Mouse (Mus musculus) ovary, postnatal 10 days (tissue): ENCODE measurements around the gene Fgf11.

Experiments used
- DNase-seq: peaks from one replicate; pipeline ENCODE4 v3.0.0; 2022; ENCODE audit warnings: low spot score

Gene Fgf11

DNA sequence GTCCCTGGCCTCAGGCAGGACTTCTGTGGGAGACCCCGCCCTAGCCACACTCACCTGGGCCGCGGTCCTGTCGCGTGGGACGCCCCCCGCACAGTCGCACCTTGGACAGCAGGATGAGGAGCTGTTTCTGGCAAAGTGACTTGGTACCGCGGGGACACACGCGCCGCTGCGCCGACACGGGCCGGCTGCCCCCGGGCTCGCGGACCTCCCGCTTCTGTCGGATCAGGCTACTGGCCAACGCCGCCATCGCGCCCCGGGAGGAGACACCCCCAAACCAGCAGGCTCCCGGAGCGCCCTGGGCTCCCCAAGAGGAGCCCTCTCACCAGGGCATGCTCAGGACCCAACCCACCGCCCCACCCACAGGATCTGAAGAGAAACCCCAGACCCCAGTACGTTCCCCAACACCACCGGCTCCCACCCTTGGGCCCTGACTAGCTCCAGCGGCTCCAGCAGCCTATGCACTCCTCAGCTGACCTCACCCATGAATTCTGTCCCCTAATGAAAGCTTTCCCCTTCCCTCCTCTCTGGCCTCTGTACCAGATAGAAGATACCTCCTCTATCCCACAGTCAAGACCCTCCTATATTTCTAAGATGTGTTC, at the start of gene Fgf11:
Fgf11 (minus strand) TSS at position 479 of the 599 bp plus-strand sequence.
- DNase-seq, result no peak

DNA sequence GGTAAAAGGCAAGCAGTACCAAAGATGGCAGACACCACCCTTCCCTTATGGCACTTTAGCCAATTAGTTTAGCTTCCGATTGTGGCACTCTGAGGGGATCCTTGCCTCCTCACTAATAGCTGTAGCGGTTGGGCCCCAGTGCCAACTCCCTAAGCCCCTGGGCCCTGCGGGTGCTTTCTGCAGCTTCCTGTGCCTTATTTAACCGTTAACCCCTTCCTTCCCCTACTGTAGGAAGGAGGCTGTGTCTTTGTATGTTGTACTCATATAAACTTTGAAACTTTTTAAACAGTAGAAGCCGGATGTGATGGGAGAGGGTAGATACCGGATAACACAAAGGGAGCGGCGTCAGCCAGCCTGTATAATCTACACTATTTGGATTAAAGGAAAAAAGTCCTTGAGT, 49.1 kb upstream of the Fgf11 start:
- DNase-seq, result no peak

DNA sequence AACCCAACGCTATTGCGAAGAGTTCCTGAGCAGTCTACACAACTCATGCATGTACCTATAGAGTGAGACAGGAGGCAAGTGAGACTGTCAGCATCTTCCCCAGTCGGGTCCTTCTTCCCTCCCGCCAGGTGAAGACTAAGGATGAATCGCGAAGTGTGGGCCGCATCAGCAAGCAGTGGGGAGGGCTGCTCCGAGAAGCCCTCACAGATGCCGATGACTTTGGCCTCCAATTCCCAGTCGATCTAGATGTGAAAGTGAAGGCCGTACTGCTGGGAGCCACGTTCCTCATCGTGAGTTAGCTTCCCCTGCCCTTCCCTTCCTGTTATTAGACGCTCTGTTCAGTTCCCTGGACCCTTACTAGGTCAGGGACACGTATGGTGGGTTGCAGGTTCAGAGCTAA, 48.2 kb upstream of the Fgf11 start:
- no peak for DNase-seq

DNA sequence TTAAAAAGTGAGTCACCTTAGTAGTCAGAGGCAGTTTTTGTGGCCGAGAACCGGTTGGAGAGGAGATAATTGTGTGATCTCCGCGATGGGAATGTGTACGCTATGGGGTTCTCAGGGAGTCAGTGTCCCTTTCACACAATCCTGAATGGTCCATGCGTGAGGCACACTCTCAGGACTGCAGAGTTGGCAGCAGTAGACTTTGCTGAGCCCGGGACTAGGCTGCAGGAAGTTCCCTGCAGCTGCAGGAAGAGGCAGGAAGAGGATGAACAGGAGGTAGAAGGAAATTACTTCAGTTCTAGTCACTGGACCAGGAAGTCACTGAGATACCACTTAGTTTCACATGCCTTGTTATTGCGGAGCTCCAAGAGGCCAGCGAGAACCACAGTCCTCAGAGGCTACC, 47.5 kb upstream of the Fgf11 start:
- no peak for DNase-seq

DNA sequence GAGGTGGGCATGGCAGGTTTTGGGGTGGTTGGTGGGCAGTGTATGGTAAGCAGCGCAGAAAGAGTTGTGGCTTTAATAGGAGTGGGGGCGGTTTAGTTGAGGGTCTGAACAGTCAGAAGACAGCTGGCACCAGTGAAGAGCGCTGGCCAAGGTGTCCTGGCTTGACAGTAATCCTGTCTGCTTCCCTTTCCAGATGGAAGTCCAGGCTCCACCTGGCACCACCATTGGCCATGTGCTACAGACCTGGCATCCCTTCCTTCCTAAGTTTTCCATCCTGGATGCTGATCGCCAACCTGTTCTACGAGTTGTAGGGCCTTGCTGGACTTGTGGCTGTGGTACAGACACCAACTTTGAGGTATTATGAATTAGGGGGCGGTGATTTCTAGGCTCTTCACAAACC, 46.4 kb upstream of the Fgf11 start:
- DNase-seq, result no peak

DNA sequence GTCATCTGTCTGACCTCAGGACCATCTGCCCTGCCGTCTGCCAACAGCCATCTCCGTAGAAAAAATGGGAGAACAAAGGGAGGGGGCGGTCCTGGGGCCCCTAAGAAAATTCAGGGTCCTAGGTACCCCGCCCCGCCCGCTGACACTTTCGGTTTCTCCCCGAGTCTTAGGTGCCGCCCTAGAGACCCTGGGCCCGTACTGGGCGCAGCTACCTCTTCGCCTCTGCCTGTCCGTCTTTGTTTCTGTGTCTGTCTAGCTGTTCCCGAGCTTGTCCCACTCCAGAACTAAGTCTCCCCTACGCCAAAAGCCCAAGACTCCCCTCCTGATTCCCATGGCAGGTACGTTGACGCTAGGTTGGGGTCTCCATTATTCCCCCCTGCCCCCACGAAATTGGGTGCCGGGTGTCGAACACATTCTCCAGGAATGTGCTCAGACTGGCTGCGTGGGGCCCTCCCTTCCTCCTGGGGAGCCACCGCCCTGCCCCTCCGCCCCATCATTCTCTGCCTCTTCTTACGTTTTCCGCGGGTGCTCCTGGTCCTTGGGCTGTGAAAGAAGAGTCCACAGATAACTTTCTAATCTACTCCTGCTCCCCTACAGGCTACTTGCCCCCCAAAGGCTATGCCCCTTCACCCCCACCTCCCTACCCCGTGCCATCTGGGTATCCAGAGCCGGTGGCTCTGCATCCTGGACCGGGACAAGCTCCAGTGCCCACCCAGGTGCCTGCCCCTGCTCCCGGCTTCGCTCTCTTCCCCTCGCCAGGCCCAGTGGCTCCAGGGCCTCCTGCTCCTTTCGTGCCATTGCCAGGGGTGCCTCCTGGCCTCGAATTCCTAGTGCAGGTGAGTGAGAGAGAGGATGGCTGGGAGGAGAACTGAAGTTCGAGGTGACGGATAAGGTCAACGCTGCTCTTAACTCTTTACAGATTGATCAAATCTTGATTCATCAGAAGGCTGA, 45.4 kb upstream of the Fgf11 start:
- peak; percentile 18 for DNase-seq

DNA sequence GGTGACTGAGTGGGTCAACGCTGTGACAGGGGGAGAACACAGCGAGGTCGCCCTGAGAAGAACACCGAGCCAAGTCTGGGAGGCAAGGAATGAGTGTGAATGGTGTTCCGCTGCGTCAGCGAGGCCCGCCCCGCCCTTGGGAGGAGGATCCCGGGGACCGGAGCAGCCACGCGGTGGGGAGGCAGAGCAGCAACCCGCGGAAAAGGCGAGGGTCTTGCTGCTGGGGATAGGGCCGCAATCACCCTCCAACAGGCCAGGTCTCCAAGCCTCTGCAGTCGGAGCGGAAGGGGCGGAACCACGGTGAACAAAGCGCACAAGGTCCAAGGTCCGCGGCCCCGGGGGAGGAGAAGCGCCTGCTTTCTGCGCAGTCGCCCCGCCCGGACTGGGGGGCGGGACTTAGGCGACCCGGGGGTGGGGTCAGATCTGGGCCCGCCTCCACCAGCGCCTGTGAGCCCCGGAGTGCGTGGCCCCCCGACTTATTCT, 44.6 kb upstream of the Fgf11 start, which contains the start of gene Plscr3:
Plscr3 (plus strand) TSS at position 179 of the 483 bp plus-strand sequence.
- DNase-seq, result peak; percentile 90

DNA sequence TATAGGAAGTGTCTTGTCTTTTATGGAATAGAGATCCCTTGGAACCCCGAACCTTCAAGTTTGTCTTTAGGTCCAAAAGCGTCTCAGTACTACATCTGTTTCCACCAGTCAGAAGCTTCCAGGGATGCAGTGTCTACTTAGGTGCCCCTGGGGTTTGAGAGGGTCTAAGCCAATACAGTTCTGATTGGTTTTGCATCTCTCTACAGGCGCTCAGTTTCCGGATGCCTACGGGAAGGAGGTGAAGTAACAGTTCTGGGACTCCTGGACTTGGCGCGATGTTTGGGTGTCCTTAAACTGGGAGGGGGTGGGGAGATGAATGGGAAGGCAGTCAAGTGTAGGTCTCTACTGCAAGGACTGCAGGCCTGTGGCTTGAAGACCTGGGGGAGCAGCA, 37.1 kb upstream of the Fgf11 start:
- DNase-seq, result no peak

DNA sequence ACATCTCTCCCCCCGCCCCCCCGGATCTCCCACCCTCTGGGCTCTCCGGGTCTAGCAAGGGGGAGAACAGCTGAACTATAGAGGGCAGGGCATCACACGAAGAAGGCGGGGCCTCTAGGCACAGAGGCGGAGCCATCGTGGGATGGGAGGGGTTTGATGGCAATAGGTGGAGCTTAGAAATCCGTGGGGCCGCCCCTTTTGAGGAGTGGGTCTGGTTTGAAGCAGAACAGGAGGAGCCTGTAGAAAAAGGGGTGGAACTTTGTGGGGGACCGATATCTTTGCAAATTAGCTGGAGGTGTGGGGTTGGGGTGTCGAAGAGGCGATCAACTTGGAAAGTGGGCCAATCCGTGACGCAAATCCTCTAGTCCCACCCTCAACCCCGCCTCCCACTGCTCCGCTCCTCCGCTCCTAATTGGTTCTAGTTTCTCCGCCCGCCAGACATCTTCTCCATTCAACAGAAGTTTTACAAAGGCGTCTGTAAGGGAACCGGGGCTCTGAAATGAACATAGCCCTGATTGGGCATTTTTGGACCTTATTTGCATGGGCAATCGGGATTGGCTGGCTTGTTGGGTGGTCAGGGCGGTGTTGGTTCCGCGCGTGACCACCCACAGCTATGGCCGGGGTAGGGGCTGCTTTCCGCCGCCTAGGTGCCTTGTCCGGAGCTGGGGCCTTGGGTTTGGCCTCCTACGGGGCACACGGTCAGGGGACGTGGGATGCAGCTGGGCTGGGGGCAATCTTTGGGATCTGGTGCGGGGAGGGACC, 36.5 kb upstream of the Fgf11 start, which contains the start of gene Tmem256:
Tmem256 (plus strand) TSS at position 563 of the 762 bp plus-strand sequence.
- peak; percentile 86 for DNase-seq

DNA sequence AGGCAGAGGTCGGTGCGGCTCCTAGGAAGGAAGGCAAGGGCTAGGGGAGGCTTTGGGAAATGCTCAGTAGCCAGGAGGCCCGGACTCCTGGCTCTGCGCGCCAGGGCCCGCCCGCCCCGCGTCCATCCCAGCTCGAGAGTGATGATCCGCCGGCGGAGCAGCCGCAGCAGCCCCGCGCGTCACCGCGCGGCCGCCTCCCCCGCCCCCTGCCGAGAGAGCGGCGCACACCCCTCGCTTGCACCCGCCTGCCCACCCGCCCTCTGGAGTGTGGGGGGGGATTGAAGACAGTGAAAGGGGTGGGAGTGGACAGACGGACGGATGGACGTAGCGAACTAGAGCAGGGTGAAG, 35.9 kb upstream of the Fgf11 start, which contains the start of gene Nlgn2:
Nlgn2 (minus strand) TSS at position 181 of the 348 bp plus-strand sequence.
- DNase-seq, result no peak

DNA sequence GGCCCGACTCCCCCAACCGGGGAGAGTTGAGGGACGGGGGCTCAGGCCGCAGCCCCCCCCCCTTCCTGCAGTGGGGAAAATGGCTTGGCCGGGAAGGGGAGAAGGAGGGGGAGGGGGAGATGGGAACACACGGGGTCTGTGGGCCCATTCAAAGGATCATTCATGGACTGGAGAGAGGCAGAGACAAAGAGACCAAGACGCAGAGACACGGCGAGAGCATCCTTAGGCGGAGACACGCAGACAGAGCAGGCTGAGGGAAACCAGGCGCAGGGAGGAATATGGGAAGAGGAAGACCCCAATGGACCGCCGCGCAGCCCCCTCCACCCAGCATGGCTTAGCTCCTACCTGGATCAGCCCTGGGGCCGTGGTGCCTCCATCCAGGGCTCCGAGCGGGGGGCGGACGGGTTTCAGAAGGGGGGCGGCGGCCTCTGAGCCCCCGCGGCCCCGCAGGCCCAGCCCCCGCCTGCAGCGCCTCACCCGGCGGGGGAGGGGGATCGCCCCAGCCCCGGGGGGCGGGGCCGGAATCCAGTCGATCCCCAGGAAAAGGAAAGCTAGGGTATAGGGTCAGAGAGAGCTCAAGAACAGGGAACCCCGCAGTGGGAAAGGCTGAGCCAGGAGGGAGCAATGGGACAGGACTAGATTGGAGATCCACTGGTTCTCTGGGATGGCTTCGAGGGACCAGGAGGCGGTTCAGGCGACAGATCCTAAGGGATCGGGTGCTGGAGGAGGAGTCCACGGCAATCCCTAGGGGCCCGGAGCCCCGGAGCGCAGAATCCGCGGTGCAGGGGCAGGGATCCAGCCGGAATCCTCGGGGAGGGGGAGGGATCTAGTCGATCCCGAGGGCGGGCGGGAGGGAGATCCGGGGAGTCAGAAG, 35.3 kb upstream of the Fgf11 start:
- peak; percentile 26 for DNase-seq

DNA sequence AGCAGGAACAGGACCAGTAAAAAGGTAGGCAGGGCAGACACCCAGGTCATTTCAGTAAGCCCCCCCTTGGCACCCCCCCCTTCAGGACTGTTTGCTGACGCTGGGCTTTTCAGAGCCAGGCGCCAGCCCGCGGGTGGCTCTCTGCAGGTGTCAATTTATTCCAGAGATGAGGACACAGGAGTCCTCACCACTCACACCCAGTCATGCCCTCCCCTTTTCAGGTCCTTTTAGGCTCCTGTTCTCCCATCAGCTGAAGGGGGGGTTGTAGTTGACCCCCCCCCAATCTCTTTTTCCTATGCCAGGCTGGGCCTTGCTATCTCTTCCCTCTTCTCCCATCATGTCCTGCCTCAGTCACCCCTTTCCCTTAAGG, 34.3 kb upstream of the Fgf11 start:
- DNase-seq, result no peak

DNA sequence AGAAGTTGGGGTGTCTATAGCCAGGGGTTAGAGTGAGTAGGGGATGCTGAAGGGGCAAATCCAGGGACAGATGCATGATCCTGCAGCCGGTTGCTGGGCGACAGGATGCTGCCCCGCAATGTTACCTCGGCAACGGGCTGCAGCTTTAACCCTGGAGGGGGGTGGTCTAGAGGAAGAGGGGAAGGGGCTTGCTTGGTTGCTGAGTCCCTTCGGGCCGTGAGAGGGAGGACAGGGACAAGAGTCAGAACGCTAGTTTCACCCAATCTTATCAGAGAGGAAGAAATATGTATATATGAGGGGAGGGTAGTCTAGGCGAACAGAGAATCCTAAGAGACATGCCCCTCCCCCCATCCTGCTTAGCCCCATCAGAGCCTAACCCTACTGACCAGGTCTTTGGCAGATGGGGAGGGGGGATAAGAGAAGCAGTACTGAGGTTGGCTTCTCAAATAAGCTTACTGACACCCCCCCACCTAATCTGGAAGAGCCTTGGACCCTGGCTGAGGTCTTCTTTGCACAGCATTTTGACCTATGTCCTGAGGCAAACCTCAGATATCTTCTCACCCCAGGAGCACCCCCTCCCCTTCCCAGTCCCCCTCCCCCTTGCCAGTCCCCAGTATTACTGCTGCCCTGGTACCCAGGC, 33.8 kb upstream of the Fgf11 start:
- DNase-seq, result no peak

DNA sequence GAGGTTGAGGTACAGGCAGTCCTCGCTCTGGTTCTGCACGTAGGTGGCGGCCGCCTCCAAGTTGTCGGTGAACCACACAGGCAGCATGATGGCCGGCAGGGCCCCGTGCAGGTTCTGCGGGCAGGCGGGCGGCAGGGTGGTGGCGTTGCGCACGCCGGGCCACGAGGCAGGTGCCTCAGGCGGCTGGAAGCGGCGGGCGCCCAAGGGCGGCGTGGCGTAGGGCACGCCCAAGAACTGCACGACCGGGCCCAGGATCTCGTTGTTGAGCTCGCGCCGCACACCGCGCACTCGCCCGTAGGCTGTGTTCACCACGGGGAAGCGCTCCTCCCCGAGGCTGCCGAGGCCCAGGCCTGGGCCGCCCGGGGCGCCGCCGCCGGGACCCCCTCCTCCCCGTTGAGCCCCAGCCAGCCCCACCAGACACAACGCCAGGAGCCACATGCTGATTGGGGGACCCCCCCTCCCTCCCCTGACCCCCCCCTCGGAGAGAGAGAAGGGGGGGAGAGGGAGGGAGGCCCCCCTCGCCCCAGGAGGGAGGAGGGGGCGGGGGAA, 32.4 kb upstream of the Fgf11 start:
- no peak for DNase-seq

DNA sequence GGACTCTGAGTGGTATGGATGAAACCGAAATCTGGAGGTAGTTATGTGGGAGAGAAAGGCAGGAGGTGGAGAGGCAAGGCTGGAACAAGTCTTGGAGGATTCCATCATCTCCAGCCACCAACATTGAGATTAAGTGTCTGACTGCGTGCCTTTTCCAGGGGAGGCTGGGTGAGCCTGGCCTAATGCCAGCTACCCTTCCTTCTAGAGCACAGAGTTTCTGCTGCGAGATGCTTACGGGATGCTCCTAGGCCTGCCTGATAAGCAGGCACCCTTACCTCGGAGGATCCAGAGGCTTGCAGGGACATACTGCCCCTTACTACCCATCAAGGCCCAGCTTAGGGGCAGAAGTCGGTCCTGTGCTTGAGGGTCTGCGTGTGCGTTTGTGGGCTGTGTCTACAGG, 31.9 kb upstream of the Fgf11 start:
- no peak for DNase-seq

DNA sequence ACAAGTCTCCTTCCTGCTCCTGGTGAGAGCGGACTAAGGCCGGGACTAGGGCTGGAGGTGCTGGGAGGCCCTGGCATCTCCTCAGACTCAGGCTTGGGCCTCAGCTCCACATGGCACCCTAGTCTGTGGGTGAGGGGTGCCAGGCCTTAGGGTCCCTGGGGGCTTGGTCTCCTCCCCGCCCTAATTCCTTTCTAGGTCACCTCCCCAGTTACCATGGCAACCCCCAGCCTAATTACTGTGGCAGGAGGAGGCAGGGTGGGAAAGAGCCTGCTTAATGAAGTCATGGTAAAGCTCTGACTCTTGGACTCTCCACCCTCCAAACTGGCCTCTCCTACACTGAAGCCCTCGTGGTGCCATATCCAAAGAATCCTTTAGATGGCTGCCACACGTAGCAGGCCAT, 27.2 kb upstream of the Fgf11 start:
- DNase-seq, result no peak

DNA sequence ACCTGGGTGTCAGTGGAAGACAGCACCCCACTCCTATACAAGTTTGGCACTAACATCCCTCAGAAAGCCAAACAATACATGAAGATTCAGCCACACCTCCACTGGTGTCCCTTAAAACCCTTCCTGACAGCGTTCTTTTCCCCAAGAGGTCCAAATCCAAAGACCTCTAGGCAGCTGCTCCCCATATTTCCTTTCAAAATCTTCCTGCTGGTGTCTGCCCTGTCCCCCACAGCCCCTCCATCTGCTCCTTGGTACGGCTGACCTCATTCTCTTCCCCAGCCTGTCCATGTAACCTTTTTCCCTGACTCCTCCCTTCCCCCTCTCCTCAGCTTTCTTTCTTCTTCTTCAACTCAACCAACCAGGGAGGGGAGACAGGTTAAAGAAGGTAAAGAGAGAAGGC, 21.8 kb upstream of the Fgf11 start:
- DNase-seq, result no peak

DNA sequence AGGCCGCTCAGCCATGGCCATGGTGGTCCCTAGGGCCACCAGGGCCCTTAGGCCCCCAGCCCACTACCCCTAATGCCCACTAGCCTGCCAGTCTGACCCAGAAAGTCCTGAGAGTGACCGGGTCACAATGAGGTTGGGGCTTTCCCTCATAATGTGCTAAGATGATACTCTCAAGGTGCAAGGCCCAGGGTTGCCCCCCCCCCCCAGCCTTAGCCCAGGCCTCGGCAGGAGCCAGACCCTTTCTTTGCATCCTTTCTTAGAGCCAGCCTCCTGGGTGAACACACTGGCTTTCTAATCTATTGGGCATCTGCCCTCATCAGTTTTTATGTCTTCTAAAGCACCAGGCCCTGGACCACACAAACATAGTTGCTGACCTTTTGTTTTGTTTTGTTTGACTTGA, 20.4 kb upstream of the Fgf11 start, which contains the start of gene Spem1:
Spem1 (minus strand) TSS at position 101 of the 400 bp plus-strand sequence.
- no peak for DNase-seq

DNA sequence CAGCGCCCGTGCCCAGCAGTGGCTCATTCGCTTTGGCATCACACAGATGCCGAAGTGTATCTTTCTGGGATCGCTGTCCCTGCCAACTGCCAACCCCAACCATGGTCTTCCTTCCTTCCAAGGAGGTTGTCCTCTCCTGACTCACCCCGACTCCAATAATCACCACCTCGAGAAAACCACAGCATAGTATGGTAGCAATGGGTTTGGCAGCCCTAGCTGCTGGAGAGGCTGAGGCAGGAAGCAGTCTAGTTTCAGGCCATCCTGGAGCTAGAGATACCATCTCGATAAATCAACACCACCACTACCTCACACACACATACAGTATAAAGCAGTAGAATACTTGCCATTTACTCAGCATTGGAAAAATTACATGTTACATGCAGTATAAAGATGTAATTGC, 17.2 kb upstream of the Fgf11 start:
- DNase-seq, result no peak

DNA sequence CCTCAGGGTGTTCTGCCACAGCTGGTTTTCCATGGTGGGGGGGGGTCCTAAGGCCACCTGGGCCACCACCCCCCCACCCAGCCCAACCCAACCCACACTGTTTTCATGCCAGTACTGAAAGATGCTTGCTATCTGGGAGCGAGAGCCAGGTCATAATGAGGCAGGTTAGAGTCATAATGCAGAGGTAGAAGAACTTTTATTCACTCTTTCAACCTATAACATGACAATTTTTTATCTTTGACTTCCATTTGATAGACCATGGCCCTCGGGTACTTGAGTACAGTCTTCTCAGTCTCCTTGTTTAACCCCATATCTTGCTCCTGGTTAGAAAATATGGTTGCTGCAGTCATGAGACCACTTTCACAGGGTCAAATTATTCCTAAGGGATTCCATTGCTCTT, 16.7 kb upstream of the Fgf11 start, which contains the start of gene Spem2:
Spem2 (minus strand) TSS at position 101 of the 400 bp plus-strand sequence.
- DNase-seq, result no peak

DNA sequence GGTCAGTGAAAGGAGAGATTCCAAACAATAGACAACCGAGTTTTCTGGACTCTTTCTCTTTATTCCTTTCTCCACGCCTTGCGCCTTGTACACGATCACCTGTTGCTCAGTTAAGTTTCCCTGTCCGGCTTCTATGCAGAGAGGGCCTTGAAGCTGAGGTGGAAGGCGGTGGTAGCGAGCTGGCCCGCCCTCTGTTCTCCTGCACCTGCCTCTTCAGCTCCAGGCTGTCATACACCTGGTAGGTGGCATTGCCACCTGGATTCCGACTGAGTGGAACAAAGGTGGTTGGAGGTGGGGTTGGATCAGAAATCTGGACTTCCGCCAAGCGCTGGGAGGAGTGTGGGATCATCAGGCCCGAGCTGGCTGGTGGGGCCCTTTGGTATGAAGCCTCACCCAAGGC, 14.9 kb upstream of the Fgf11 start:
- DNase-seq, result no peak
